Mouse (Mus musculus) lung, adult 2 months (tissue): Measurements from ENCODE around the gene Ctdsp2.

Experiments
- CTCF ChIP-seq: fragments of 200-500 bp; IDR thresholded peaks from 2 replicates; pipeline ENCODE4 v1.5.1; 2011; ENCODE audit warnings: mild to moderate bottlenecking, low read length, control low read depth; ENCODE audit not compliant: insufficient read depth
- POLR2A ChIP-seq: fragments of 200-500 bp; IDR thresholded peaks from 2 replicates; pipeline ENCODE4 v1.6.1; 2011; ENCODE audit warnings: low read depth, mild to moderate bottlenecking, control low read depth, low read length, borderline replicate concordance; ENCODE audit errors: extremely low read depth

- TF ChIP-seq CTCF (no peak), POLR2A (no peak)
Observed at GRCm38 (mm10) chr10:126957359-126958107, 21.0 kb upstream of the Ctdsp2 start.
